Mouse (Mus musculus) CH12.LX (cell line): ENCODE measurements around the gene Amh.

ENCODE experiments used
- CTCF ChIP-seq, 2 experiments: IDR thresholded peaks in 1 of 2; conservative IDR thresholded peaks in 1 of 2; 2 replicates each; pipeline ENCODE4 v1.5.1; 2011 to 2012; ENCODE audit warnings: low read depth in 2 of 2, low read length in 2 of 2, improper control_type of control experiment in 1 of 2, inconsistent platforms in 1 of 2, mild to moderate bottlenecking in 1 of 2, moderate library complexity in 1 of 2
- ETS1 ChIP-seq: conservative IDR thresholded peaks from 2 replicates; pipeline ENCODE4 v1.6.1; 2012; ENCODE audit warnings: low read depth, mild to moderate bottlenecking, inconsistent platforms, low read length, improper control_type of control experiment, moderate library complexity
- JUND ChIP-seq: conservative IDR thresholded peaks from 2 replicates; pipeline ENCODE4 v1.6.1; 2011; ENCODE audit warnings: low read depth, low read length, improper control_type of control experiment
- MAFK ChIP-seq: IDR thresholded peaks from 2 replicates; pipeline ENCODE4 v1.6.1; 2011; ENCODE audit warnings: low read length, improper control_type of control experiment; ENCODE audit not compliant: insufficient replicate concordance
- MAZ ChIP-seq: IDR thresholded peaks from 2 replicates; pipeline ENCODE4 v1.6.1; 2012; ENCODE audit warnings: low read depth, mild to moderate bottlenecking, inconsistent platforms, low read length, improper control_type of control experiment, moderate library complexity
- RAD21 ChIP-seq: IDR thresholded peaks from 2 replicates; pipeline ENCODE4 v1.6.1; 2011; ENCODE audit warnings: low read depth, mild to moderate bottlenecking, low read length, improper control_type of control experiment, moderate library complexity
- SMC3 ChIP-seq: IDR thresholded peaks from 2 replicates; pipeline ENCODE4 v1.6.1; 2011; ENCODE audit warnings: low read depth, low read length, improper control_type of control experiment
- TBP ChIP-seq: conservative IDR thresholded peaks from 2 replicates; pipeline ENCODE4 v1.6.1; 2011; ENCODE audit warnings: low read depth, low read length, improper control_type of control experiment
- ZNF384 ChIP-seq: IDR thresholded peaks from 2 replicates; pipeline ENCODE4 v1.6.1; 2012; ENCODE audit warnings: low read depth, low read length, improper control_type of control experiment, inconsistent platforms

DNA sequence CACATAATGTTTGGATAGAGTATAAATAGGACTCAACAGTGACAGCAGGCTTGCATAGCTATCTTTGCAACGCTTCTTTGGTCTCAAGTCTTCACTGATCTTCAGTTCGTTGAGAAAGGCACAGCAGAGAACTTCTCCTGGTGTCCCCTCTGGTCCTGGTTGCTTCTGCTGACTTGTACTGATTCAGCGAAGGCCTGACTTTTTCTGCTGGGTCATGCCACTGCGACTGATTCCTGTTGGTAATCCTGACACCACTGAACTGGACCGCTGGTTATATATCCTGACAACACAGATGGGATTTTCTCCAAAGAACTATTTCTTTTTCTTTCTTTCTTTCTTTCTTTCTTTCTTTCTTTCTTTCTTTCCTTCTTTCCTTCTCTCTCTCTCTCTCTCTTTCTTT lies 17.5 kb downstream of the Amh start:
- TF ChIP-seq TBP (no peak), JUND (no peak), ETS1 (no peak), SMC3 (no peak), MAFK (no peak), CTCF (conservative IDR thresholded peaks at IDR 0.05 in 1 of 2, IDR thresholded peaks at IDR 0.05 in 1 of 2; ENCODE audit: low read depth in 2 of 2, low read length in 2 of 2) (no peak), RAD21 (no peak), MAZ (no peak), ZNF384 (no peak)
